Mouse (Mus musculus) B cell, adult 62 days (primary cell): ENCODE measurements around the gene Tepp. TPM values are rescaled to one million over a fixed set of nuclear protein-coding genes. Genes with fewer than 3 reads are reported as not detected.

Experiments
- total RNA-seq: library from RNA; stranded (reverse); gene quantifications from 4 replicates; pipeline ENCODE4 v1.2.4, GENCODE M21; 2023

Gene Tepp
- total RNA-seq, result not detected in 4 replicates

GRCm38 (mm10) chr8:95310342-95310970 lies at the start of gene Tepp:
Gene Tepp, plus strand, starts transcription at chr8:95310566.

GRCm38 (mm10) chr8:95306431-95306830 lies 3.9 kb upstream of the Tepp start, which contains the start of gene Cngb1:
Gene Cngb1, minus strand, starts transcription at chr8:95306585.

GRCm38 (mm10) chr8:95331720-95332436 lies 21.5 kb downstream of the Tepp start, which contains the start of the genes Zfp319 and Usb1:
Gene Zfp319, minus strand, starts transcription at chr8:95331950.
Gene Usb1, plus strand, starts transcription at chr8:95332284.

GRCm38 (mm10) chr8:95352151-95352870 lies 41.9 kb downstream of the Tepp start, which contains the start of gene Mmp15:
Gene Mmp15, plus strand, starts transcription at chr8:95352268.

Other genes starting within 250 kb of the Tepp start
- 12.6 to 18.8 TPM (median 15.8 TPM) in 4 replicates for gene Katnb1, start 229.4 kb upstream of the Tepp start, total RNA-seq
- gene Kifc3, start 107.8 kb upstream of the Tepp start, total RNA-seq, result 7.6 to 9.8 TPM (median 8.5 TPM) in 4 replicates
- gene Cngb1, start 4.0 kb upstream of the Tepp start, total RNA-seq, result 0.36 TPM in 1 of 4 replicates, not detected in the others
- 23.1 to 25.3 TPM (median 24.5 TPM) in 4 replicates for gene Zfp319, start 21.4 kb downstream of the Tepp start, total RNA-seq
- 51.5 to 57.0 TPM (median 55.2 TPM) in 4 replicates for gene Usb1, start 21.7 kb downstream of the Tepp start, total RNA-seq
- gene Mmp15, start 41.7 kb downstream of the Tepp start, total RNA-seq, result 0.12 TPM in 1 of 4 replicates, not detected in the others
- gene Cfap20, start 124.3 kb downstream of the Tepp start, total RNA-seq, result 133 to 149 TPM (median 143 TPM) in 4 replicates
- gene Csnk2a2, start 179.5 kb downstream of the Tepp start, total RNA-seq, result 74.0 to 86.5 TPM (median 80.2 TPM) in 4 replicates
- gene Ccdc113, start 223.5 kb downstream of the Tepp start, total RNA-seq, result not detected in 4 replicates